9 mouse cellular contexts compared by ENCODE assay signal in genomic region chr14:39472146-39472751, GRCm38 (mm10). TPM values are rescaled to one million over a fixed set of nuclear protein-coding genes. Genes with fewer than 3 reads are reported as not detected.
A peak's percentile ranks its signal among the peaks of the same experiment; 100 is the strongest.
DNase-seq lines count a peak whose midpoint lies in the region; ATAC-seq and TF ChIP-seq lines count a peak whose summit lies in the region.
"Had no signal": no experiment of that assay in that cellular context is flagged by ENCODE, and none has a peak within 500 bp of the region (broad histone marks: within the 10 kb centered on the region; RNA-seq: fewer than 3 reads in every experiment).

No protein-coding gene starts in this region.

- intact Hi-C loops in left cerebral cortex, postnatal 36 days (cut with DNase I) = loop anchor here (5.0 kb wide), 1 partner anchor 475 kb away; no protein-coding TSS in a partner anchor

- ATAC-seq in kidney, embryonic 16.5 days (ENCODE audit: low FRiP score, low TSS enrichment) = peak; percentile 55
- ATAC-seq in forebrain, postnatal 0 days = peak; percentile 42
- peak; percentile 38 for ATAC-seq in neural tube, embryonic 14.5 days (ENCODE audit: low read depth)
- ATAC-seq in inflammation-experienced regulatory T-cells, adult 6 months = no peak

- peak; percentile 17; the same call in 1 of the 2 replicates for TF ChIP-seq CTCF in forebrain, postnatal 0 days (IDR thresholded peaks at IDR 0.05; ENCODE audit: low read depth)

- H3K4me2 ChIP-seq in kidney, embryonic 16.5 days (replicated peaks; ENCODE audit: low read depth, low read length) = peak overlapping the region; percentile 90
- peak overlapping the region; percentile 69 for H3K4me2 ChIP-seq in forebrain, postnatal 0 days (ENCODE audit: low read depth)
- H3K4me2 ChIP-seq in neural tube, embryonic 14.5 days (ENCODE audit: low read depth, low read length) = peak overlapping the region; percentile 56

- peak overlapping the region; percentile 59 for H3K4me3 ChIP-seq in kidney, embryonic 16.5 days (ENCODE audit: low read length)
- peak overlapping the region; percentile 87 for H3K4me3 ChIP-seq in forebrain, postnatal 0 days (ENCODE audit: low read depth, low read length)
- H3K4me3 ChIP-seq in neural tube, embryonic 14.5 days (ENCODE audit: low read depth, low read length) = peak overlapping the region; percentile 78

- no peak for DNase-seq in kidney, adult 8-10 months
- peak; percentile 39 for DNase-seq in cerebellum, adult 9-10 months
- peak; percentile 49 for DNase-seq in forebrain, postnatal 0 days
- peak; percentile 49 to 56 for DNase-seq in left cerebral cortex, postnatal 36 days (ENCODE audit: low spot score in 2 of 2)
- DNase-seq in Muller cell, postnatal 12 days (ENCODE audit: inconsistent ontology term) = no peak

- peaks cover 13% of the 10 kb centered on the region; the same call in 1 of the 2 replicates for H3K4me1 ChIP-seq in kidney, embryonic 16.5 days (ENCODE audit: insufficient read depth, low read length)
- 0 out of 2 replicates have a peak, but pooled peaks cover 4% of the 10 kb centered on the region for H3K4me1 ChIP-seq in forebrain, postnatal 0 days (ENCODE audit: insufficient read depth)
- no peaks in the 10 kb centered on the region for H3K4me1 ChIP-seq in neural tube, embryonic 14.5 days (ENCODE audit: control insufficient read depth, insufficient read depth, low read length)

- H3K27me3 ChIP-seq in kidney, embryonic 16.5 days (ENCODE audit: insufficient read depth, low read length) = peaks cover 73% of the 10 kb centered on the region
- H3K27me3 ChIP-seq in forebrain, postnatal 0 days (ENCODE audit: insufficient read depth, low read length) = 0 out of 2 replicates have a peak, but pooled peaks cover 4% of the 10 kb centered on the region
- peaks cover 5% of the 10 kb centered on the region for H3K27me3 ChIP-seq in neural tube, embryonic 14.5 days (ENCODE audit: control insufficient read depth, insufficient read depth, low read length)

- H3K9me3 ChIP-seq in kidney, embryonic 16.5 days (ENCODE audit: low read length) = no peaks in the 10 kb centered on the region
- no peaks in the 10 kb centered on the region for H3K9me3 ChIP-seq in forebrain, postnatal 0 days (ENCODE audit: low read length)
- no peaks in the 10 kb centered on the region for H3K9me3 ChIP-seq in neural tube, embryonic 14.5 days (ENCODE audit: control insufficient read depth, low read length)

- H3K36me3 ChIP-seq in kidney, embryonic 16.5 days (ENCODE audit: insufficient read depth, low read length) = no peaks in the 10 kb centered on the region
- H3K36me3 ChIP-seq in forebrain, postnatal 0 days (ENCODE audit: insufficient read depth) = no peaks in the 10 kb centered on the region
- H3K36me3 ChIP-seq in neural tube, embryonic 14.5 days (ENCODE audit: control insufficient read depth, insufficient read depth, low read length) = no peaks in the 10 kb centered on the region

- H3K9ac ChIP-seq in kidney, embryonic 16.5 days (replicated peaks; ENCODE audit: low read length) = peak overlapping the region; percentile 3
- peak overlapping the region; percentile 90 for H3K9ac ChIP-seq in forebrain, postnatal 0 days
- peak overlapping the region; percentile 89 for H3K9ac ChIP-seq in neural tube, embryonic 14.5 days (replicated peaks; ENCODE audit: low read depth, low read length)

- H3K27ac ChIP-seq in kidney, embryonic 16.5 days (ENCODE audit: low read length) = no peak overlapping the region
- peak overlapping the region; percentile 93 for H3K27ac ChIP-seq in forebrain, postnatal 0 days (ENCODE audit: low read depth, low read length)
- peak overlapping the region; percentile 96 for H3K27ac ChIP-seq in neural tube, embryonic 14.5 days (ENCODE audit: low read depth, low read length)

- 3% methylated on average over 48 of the region's 56 CpGs for WGBS in kidney, embryonic 16.5 days
- WGBS in forebrain, postnatal 0 days = 5% methylated on average over 48 of the region's 56 CpGs
- WGBS in neural tube, embryonic 14.5 days = under 1% methylated on average over 40 of the region's 56 CpGs

RNA-seq across cellular contexts. Expression of gene Nrg3, which starts 0.6 kb away (rescaled TPM):
- polyA plus RNA-seq in kidney, embryonic 16.5 days (2015; fragmentation: Nextera tagmentation; extraction: Ambion mirVana) = 0.37 and 0.45 TPM in 2 replicates
- 26.7 and 33.1 TPM in 2 replicates for total RNA-seq in forebrain, postnatal 0 days (2014; rRNA removed)
- 3.8 and 8.1 TPM in 2 replicates for polyA plus RNA-seq in forebrain, postnatal 0 days (2015; fragmentation: Nextera tagmentation; extraction: Ambion mirVana)
- total RNA-seq in left cerebral cortex, postnatal 36 days (2021) = 10 to 100 TPM; 66.5 to 78.1 TPM
- 19.0 and 20.8 TPM in 2 replicates for polyA plus RNA-seq in neural tube, embryonic 14.5 days (2014; fragmentation: Nextera tagmentation; extraction: Ambion mirVana)
- not detected for polyA plus RNA-seq in inflammation-experienced regulatory T-cells, adult 6 months (2017; shearing (Covaris generic))
- polyA plus RNA-seq: Patski had no signal

Comparison
In these comparisons a context has a peak if more than half of its experiments do, and no peak if none do; other contexts are left out.
1. H3K9ac ChIP-seq: peak in every context shown above with its lines; median percentile 90 in forebrain, postnatal 0 days; 89 in neural tube, embryonic 14.5 days; 3 in kidney, embryonic 16.5 days.
2. DNase-seq: peak in cerebellum, adult 9-10 months (single experiment), forebrain, postnatal 0 days (single experiment) and left cerebral cortex, postnatal 36 days (2 of 2); none in kidney, adult 8-10 months (0 of 2) and Muller cell, postnatal 12 days (single experiment).
3. Peak in every context shown above with its lines, with median percentiles within 50 percentile points of each other: H3K4me2 ChIP-seq and H3K4me3 ChIP-seq.